Mouse (Mus musculus): ENCODE measurements around the gene Dip2a. TPM values are rescaled to one million over a fixed set of nuclear protein-coding genes. Genes with fewer than 3 reads are reported as not detected.

Dip2a gene
- polyA plus RNA-seq, 1 experiment from 2014 or later, result 5.6 TPM

DNA sequence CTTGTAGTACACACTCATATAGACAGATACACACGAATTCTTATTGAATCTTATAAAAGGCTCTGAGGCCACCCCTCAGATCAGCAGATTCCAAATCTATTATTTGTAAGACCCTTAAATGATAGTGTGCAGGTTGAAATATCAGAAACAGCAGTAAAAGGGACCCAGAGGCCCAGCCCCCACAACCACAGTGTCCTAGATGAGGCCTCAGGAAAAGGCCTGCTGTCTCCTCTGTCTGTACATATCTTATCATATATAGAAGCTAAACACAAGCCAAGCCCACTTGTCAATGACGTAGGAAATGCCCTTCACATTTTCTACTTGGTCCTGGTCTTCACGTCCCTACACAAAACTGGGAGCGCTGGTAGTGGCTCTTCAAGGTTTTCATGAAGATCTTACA, 16.0 kb downstream of the Dip2a start:
- Histone ChIP-seq H3K4me3 (ENCODE audit: low read depth, low read length) (no peak overlapping the region), H3K27me3 (replicated peaks; ENCODE audit: control insufficient read depth, insufficient read depth, low read length) (no peaks in the 10 kb centered on the region), H3K4me1 (ENCODE audit: control insufficient read depth, insufficient read depth, low read length) (no peaks in the 10 kb centered on the region), H3K9me3 (replicated peaks; ENCODE audit: control insufficient read depth, low read length) (no peaks in the 10 kb centered on the region), H3K36me3 (ENCODE audit: control insufficient read depth, insufficient read depth, low read length) (no peaks in the 10 kb centered on the region), H3K4me2 (ENCODE audit: low read length) (no peak overlapping the region), H3K27ac (ENCODE audit: low read depth, low read length) (no peak overlapping the region), H3K9ac (ENCODE audit: low read length) (no peak overlapping the region)
- 88% methylated on average over 4 of the region's 4 CpGs for WGBS
- no peak for ATAC-seq
- DNase-seq (ENCODE audit: low spot score), result no peak

DNA sequence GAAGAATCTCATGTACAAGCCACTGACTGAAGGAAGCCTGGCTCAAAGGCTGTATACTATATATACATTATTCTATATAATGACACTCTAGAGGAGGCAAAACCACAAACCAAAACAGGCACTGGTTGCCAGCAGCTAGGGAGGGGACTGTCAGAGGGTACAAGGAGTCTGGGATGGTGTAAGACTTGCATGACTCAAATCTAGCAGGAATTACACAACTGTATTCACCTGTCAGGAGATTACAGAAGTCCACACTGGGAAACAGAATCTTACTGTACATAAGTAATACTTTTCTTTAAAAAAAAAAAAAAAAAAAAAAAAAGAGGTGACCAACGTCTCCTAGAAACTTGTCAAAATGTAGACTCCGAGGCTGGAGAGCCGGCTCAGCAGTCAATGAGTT, 16.5 kb downstream of the Dip2a start:
- Histone ChIP-seq H3K4me2 (ENCODE audit: low read length) (no peak overlapping the region), H3K9ac (ENCODE audit: low read length) (no peak overlapping the region), H3K9me3 (replicated peaks; ENCODE audit: control insufficient read depth, low read length) (no peaks in the 10 kb centered on the region), H3K36me3 (ENCODE audit: control insufficient read depth, insufficient read depth, low read length) (no peaks in the 10 kb centered on the region), H3K27me3 (replicated peaks; ENCODE audit: control insufficient read depth, insufficient read depth, low read length) (no peaks in the 10 kb centered on the region), H3K27ac (ENCODE audit: low read depth, low read length) (no peak overlapping the region), H3K4me1 (ENCODE audit: control insufficient read depth, insufficient read depth, low read length) (no peaks in the 10 kb centered on the region), H3K4me3 (ENCODE audit: low read depth, low read length) (no peak overlapping the region)
- ATAC-seq (no peak), DNase-seq (ENCODE audit: low spot score) (no peak)
- 95% methylated on average over 3 of the region's 3 CpGs for WGBS

DNA sequence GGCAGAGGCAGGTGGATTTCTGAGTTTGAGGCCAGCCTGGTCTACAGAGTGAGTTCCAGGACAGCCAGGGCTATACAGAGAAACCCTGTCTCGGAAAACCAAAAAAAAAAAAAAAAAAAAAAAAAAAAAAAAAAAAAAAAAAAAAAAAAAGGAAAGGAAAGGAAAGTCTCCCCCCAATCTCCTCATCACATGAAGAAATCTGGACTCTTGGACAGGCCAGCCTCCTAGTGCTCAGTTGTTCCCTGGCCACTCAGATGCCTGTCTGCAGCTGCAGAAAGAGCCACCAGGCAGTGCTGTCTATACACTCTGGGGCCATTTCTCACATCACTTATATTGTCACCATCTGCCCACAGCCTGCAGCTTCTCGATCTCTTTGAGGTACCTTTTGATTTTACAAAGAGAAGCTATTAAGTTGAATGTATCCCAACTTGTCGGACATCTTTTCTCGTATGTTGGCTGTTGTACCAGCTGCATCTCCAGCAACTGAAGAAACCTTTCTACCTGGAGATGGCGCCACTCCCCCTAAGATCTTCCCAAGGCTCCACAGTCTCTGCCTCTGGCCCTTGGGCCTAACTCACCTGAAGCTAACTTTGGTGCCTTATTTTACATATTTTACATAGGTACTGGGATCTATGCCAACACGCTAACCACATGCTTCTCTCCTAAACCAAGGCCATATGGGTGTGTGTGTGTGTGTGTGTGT, 18.6 kb downstream of the Dip2a start:
- Histone ChIP-seq H3K4me1 (ENCODE audit: control insufficient read depth, insufficient read depth, low read length) (no peaks in the 10 kb centered on the region), H3K27ac (ENCODE audit: low read depth, low read length) (no peak overlapping the region), H3K27me3 (replicated peaks; ENCODE audit: control insufficient read depth, insufficient read depth, low read length) (no peaks in the 10 kb centered on the region), H3K9ac (ENCODE audit: low read length) (no peak overlapping the region), H3K4me2 (ENCODE audit: low read length) (no peak overlapping the region), H3K9me3 (replicated peaks; ENCODE audit: control insufficient read depth, low read length) (no peaks in the 10 kb centered on the region), H3K4me3 (ENCODE audit: low read depth, low read length) (no peak overlapping the region), H3K36me3 (ENCODE audit: control insufficient read depth, insufficient read depth, low read length) (no peaks in the 10 kb centered on the region)
- 71% methylated on average over 6 of the region's 6 CpGs for WGBS
- no peak for ATAC-seq
- DNase-seq (ENCODE audit: low spot score), result peak; percentile 33

DNA sequence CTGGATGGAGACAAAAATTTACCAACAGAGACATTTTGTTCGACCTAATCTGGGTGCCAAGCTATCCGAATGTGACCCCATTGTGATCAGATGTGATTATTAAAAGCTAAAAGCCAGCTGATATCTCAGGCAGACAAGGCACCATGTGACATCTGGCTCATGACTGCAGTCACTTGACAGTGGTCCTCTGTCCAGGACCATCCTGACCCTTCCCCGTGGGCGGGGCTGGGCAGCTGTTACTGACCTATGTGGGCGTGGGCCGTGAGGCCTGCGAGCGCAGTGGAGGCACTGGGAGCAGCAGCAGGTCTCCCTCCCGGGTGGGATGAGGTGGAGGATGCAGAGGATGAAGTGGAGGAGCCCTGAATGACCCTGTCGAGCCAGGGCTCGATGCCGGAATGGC, 27.5 kb downstream of the Dip2a start:
- H3K27ac ChIP-seq (ENCODE audit: low read depth, low read length), result no peak overlapping the region
- 90% methylated on average over 12 of the region's 12 CpGs for WGBS
- no peak for DNase-seq (ENCODE audit: low spot score)
- no peak overlapping the region for H3K9ac ChIP-seq (ENCODE audit: low read length)
- no peak overlapping the region for H3K4me2 ChIP-seq (ENCODE audit: low read length)
- no peaks in the 10 kb centered on the region for H3K9me3 ChIP-seq (replicated peaks; ENCODE audit: control insufficient read depth, low read length)
- H3K4me1 ChIP-seq (ENCODE audit: control insufficient read depth, insufficient read depth, low read length), result no peaks in the 10 kb centered on the region
- H3K4me3 ChIP-seq (ENCODE audit: low read depth, low read length), result no peak overlapping the region
- ATAC-seq, result no peak
- peaks cover 39% of the 10 kb centered on the region for H3K36me3 ChIP-seq (ENCODE audit: control insufficient read depth, insufficient read depth, low read length)
- H3K27me3 ChIP-seq (replicated peaks; ENCODE audit: control insufficient read depth, insufficient read depth, low read length), result no peaks in the 10 kb centered on the region

DNA sequence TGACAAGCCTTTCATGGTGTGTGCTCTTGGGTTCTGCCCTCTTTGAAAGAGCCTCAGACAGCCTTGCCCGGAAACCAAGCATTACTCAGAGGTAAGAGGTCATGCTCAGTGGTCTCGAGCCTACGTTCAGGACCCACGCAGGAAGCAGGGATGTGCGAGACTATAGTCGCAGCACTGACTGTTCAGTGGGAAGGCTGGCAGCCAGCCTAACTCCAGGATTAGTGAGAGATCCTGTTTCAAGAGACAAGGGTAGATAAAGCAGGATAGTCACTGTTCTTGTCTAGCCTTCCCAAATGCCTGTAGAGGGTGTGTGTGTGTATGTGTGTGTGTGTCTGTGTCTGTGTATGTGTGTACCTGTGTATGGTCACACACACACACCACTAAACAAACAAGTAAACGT, 28.9 kb downstream of the Dip2a start:
- WGBS, result 78% methylated on average over 7 of the region's 7 CpGs
- DNase-seq (ENCODE audit: low spot score), result no peak

DNA sequence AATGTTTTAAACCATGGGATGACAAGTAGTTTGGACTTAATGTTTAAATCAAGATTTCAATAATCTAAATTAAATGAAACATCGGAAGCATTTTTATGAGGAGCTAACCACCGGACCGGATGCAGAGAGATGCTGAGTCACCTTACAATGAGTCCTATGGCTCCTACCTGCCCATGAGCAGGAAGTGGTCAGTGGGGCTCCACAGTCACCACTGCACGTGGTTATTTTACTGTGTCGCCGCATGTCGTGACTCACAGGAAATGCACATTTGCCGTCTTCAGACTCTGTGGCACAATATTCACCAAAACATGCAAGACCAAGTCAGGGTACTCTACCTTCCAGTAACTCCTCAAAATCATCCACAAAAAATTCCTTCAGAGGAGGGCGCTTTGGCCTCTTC, 38.4 kb downstream of the Dip2a start:
- 90% methylated on average over 9 of the region's 9 CpGs for WGBS
- H3K27ac ChIP-seq (ENCODE audit: low read depth, low read length), result no peak overlapping the region
- no peaks in the 10 kb centered on the region for H3K27me3 ChIP-seq (replicated peaks; ENCODE audit: control insufficient read depth, insufficient read depth, low read length)
- peaks cover 44% of the 10 kb centered on the region for H3K36me3 ChIP-seq (ENCODE audit: control insufficient read depth, insufficient read depth, low read length)
- DNase-seq (ENCODE audit: low spot score) (no peak), ATAC-seq (no peak)
- no peak overlapping the region for H3K4me3 ChIP-seq (ENCODE audit: low read depth, low read length)
- no peak overlapping the region for H3K4me2 ChIP-seq (ENCODE audit: low read length)
- no peaks in the 10 kb centered on the region for H3K9me3 ChIP-seq (replicated peaks; ENCODE audit: control insufficient read depth, low read length)
- no peaks in the 10 kb centered on the region for H3K4me1 ChIP-seq (ENCODE audit: control insufficient read depth, insufficient read depth, low read length)
- no peak overlapping the region for H3K9ac ChIP-seq (ENCODE audit: low read length)

More for the DNA sequence above, 28.9 kb downstream of the Dip2a start:
- Histone ChIP-seq H3K27ac (ENCODE audit: low read depth, low read length) (no peak overlapping the region), H3K4me2 (ENCODE audit: low read length) (no peak overlapping the region), H3K9ac (ENCODE audit: low read length) (no peak overlapping the region), H3K27me3 (replicated peaks; ENCODE audit: control insufficient read depth, insufficient read depth, low read length) (no peaks in the 10 kb centered on the region), H3K36me3 (ENCODE audit: control insufficient read depth, insufficient read depth, low read length) (peaks cover 44% of the 10 kb centered on the region), H3K9me3 (replicated peaks; ENCODE audit: control insufficient read depth, low read length) (no peaks in the 10 kb centered on the region), H3K4me3 (ENCODE audit: low read depth, low read length) (no peak overlapping the region), H3K4me1 (ENCODE audit: control insufficient read depth, insufficient read depth, low read length) (no peaks in the 10 kb centered on the region)
- ATAC-seq, result no peak

DNA sequence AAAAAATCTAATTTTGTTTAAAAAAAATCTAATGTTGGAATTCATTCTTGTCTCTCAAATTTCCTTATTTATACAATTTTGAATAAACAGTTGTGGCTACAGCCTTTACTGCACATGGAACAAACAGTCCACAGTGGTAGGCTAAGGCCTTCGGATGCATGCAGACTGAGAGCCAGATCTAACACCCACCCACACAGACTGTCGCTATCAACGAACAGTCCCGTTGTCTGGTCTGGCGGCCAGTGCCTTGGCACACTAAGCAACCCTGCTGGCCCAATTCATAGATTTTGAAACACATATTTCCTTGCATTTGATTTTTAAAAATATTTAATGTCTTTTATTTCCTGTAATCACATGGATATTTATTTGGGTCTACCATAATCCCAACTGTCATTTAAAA, 45.0 kb downstream of the Dip2a start:
- H3K27me3 ChIP-seq (replicated peaks; ENCODE audit: control insufficient read depth, insufficient read depth, low read length), result no peaks in the 10 kb centered on the region
- no peaks in the 10 kb centered on the region for H3K4me1 ChIP-seq (ENCODE audit: control insufficient read depth, insufficient read depth, low read length)
- no peak overlapping the region for H3K9ac ChIP-seq (ENCODE audit: low read length)
- H3K9me3 ChIP-seq (replicated peaks; ENCODE audit: control insufficient read depth, low read length), result no peaks in the 10 kb centered on the region
- H3K36me3 ChIP-seq (ENCODE audit: control insufficient read depth, insufficient read depth, low read length), result peaks cover 74% of the 10 kb centered on the region
- no peak overlapping the region for H3K4me3 ChIP-seq (ENCODE audit: low read depth, low read length)
- ATAC-seq (no peak), DNase-seq (ENCODE audit: low spot score) (no peak)
- H3K4me2 ChIP-seq (ENCODE audit: low read length), result no peak overlapping the region
- H3K27ac ChIP-seq (ENCODE audit: low read depth, low read length), result no peak overlapping the region
- WGBS, result 92% methylated on average over 5 of the region's 5 CpGs

DNA sequence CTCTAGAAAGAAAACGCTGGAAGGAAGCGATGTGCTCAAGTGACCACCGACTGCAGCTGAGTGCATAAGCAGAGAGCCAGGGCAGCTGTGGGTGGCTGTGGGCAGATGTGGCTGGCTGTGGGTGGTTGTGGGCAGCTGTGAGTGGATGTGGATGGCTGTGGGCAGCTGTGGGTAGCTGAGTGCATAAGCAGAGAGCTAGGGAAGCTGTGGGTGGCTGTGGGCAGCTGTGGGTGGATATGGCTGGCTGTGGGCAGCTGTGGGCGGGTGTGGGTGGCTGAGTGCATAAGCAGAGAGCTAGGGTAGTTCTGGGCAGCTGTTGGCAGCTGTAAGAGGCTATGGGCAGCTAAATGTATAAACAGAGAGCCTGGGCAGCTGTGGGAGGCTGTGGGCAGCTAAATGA, 51.9 kb downstream of the Dip2a start:
- H3K27ac ChIP-seq (ENCODE audit: low read depth, low read length), result no peak overlapping the region
- ATAC-seq (no peak), DNase-seq (ENCODE audit: low spot score) (no peak)
- H3K4me1 ChIP-seq (ENCODE audit: control insufficient read depth, insufficient read depth, low read length), result no peaks in the 10 kb centered on the region
- peaks cover 85% of the 10 kb centered on the region for H3K36me3 ChIP-seq (ENCODE audit: control insufficient read depth, insufficient read depth, low read length)
- H3K4me3 ChIP-seq (ENCODE audit: low read depth, low read length), result no peak overlapping the region
- 94% methylated on average over 4 of the region's 4 CpGs for WGBS
- H3K9me3 ChIP-seq (replicated peaks; ENCODE audit: control insufficient read depth, low read length), result no peaks in the 10 kb centered on the region
- no peak overlapping the region for H3K9ac ChIP-seq (ENCODE audit: low read length)
- no peaks in the 10 kb centered on the region for H3K27me3 ChIP-seq (replicated peaks; ENCODE audit: control insufficient read depth, insufficient read depth, low read length)
- H3K4me2 ChIP-seq (ENCODE audit: low read length), result no peak overlapping the region

DNA sequence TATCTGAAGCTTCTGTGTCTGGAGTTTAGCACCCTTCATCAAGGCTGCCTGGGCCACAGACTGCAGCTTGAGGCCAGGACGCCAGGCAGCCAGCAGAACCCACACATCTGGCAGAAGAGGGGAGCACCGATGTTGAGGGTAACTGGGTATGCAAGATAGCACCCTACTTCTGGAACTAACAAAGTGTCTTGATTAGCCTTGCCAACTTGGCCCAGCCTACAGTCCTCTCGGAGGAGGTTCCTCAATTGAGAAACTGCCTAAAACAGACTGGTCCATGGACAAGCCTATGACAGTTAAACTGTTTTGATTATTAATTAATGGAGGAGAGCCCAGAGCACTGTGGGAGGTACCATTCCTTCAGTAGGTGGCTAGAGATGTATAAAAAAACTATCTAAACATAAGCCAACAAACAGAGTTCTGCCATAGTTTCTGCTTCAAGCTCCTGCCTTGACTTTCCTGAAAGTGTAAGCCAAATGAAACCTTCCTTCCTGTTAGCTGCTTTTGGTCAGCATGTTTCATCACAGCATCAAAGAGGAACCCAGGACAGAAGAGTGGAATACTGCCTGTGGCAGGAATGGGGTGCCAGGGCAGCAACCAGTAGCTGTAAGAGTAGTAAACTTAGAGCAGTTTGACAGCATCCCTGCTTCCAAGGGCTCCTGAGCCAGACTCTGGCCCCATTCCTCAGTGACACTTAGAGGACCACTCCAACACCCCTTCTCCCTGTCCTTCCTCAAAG, 55.0 kb downstream of the Dip2a start:
- Histone ChIP-seq H3K4me1 (ENCODE audit: control insufficient read depth, insufficient read depth, low read length) (no peaks in the 10 kb centered on the region), H3K9ac (ENCODE audit: low read length) (no peak overlapping the region), H3K4me2 (ENCODE audit: low read length) (no peak overlapping the region), H3K9me3 (replicated peaks; ENCODE audit: control insufficient read depth, low read length) (no peaks in the 10 kb centered on the region), H3K27ac (ENCODE audit: low read depth, low read length) (no peak overlapping the region), H3K4me3 (ENCODE audit: low read depth, low read length) (no peak overlapping the region), H3K27me3 (replicated peaks; ENCODE audit: control insufficient read depth, insufficient read depth, low read length) (no peaks in the 10 kb centered on the region), H3K36me3 (ENCODE audit: control insufficient read depth, insufficient read depth, low read length) (peaks cover 81% of the 10 kb centered on the region)
- 90% methylated on average over 3 of the region's 3 CpGs for WGBS
- ATAC-seq (no peak), DNase-seq (ENCODE audit: low spot score) (no peak)
